Mouse (Mus musculus): Measurements from ENCODE around the gene Fam32a.

- TF ChIP-seq CTCF (conservative IDR thresholded peaks at IDR 0.05; ENCODE audit: insufficient read depth, insufficient read length, low read depth, low read length) (no peak), POLR2A (IDR thresholded peaks at IDR 0.05; ENCODE audit: low read depth, low read length) (no peak)
These were observed 45.8 kb downstream of the Fam32a start for GRCm38 (mm10) chr8:72265342-72265741.

All from kidney, adult 2 months (tissue).